Mouse (Mus musculus) liver, embryonic 14.5 days (tissue): ENCODE results near the gene Uba52. TPM values are rescaled to one million over a fixed set of nuclear protein-coding genes. Genes with fewer than 3 reads are reported as not detected.
A peak's percentile ranks its signal among the peaks of the same experiment; 100 is the strongest.
"Not testable (repeated sequence)": the region's sequence is repeated elsewhere in the genome, so short reads cannot be mapped to it uniquely, and the experiment has no call there.

Source experiments
- ATAC-seq: fragments of 200-750 bp; cut with Nextera tagmentation; 2 replicates; pipeline ENCODE4 v1.8.0; 2017; ENCODE audit warnings: moderate number of reproducible peaks, mild to moderate bottlenecking, moderate library complexity; ENCODE audit not compliant: insufficient read depth
- DNase-seq, 3 experiments: peaks; one replicate each; pipeline ENCODE4 v3.0.0-alpha.2; 2012 to 2013; ENCODE audit warnings: low read depth in 3 of 3, low spot score in 3 of 3
- H3K27ac ChIP-seq: fragments of 300-500 bp; sonication (generic); 2 replicates; pipeline ENCODE4 v1.5.1; 2014; ENCODE audit warnings: moderate library complexity, mild to moderate bottlenecking, control low read depth, inconsistent platforms
- H3K27me3 ChIP-seq: fragments of 300-500 bp; sonication (generic); 2 replicates; pipeline ENCODE4 v1.6.1; 2014; ENCODE audit warnings: mild to moderate bottlenecking, low read length, moderate library complexity; ENCODE audit not compliant: control insufficient read depth, insufficient read depth
- H3K36me3 ChIP-seq: fragments of 300-500 bp; sonication (generic); replicated peaks from 2 replicates; pipeline ENCODE4 v1.6.1; 2014; ENCODE audit warnings: low read depth; ENCODE audit not compliant: control insufficient read depth, insufficient read depth
- H3K4me1 ChIP-seq, 2 experiments: fragments of 200-500 bp in 1 of 2; fragments of 300-500 bp in 1 of 2; sonication (generic) in 1 of 2; replicated peaks; 2 replicates each; pipeline ENCODE4 v1.6.1; 2012 to 2014; ENCODE audit warnings: antibody characterized with exemption in 1 of 2, inconsistent platforms in 1 of 2, low read length in 1 of 2; ENCODE audit not compliant: control insufficient read depth in 2 of 2, insufficient read depth in 2 of 2
- H3K4me2 ChIP-seq: fragments of 300-500 bp; sonication (generic); 2 replicates; pipeline ENCODE4 v1.6.1; 2014; ENCODE audit warnings: low read depth, mild to moderate bottlenecking, control low read depth, moderate library complexity
- H3K4me3 ChIP-seq, 2 experiments: fragments of 200-500 bp in 1 of 2; fragments of 300-500 bp in 1 of 2; sonication (generic) in 1 of 2; 2 replicates each; pipeline ENCODE4 v1.5.1; 2012 to 2014; ENCODE audit warnings: low read depth in 2 of 2, low read length in 2 of 2, mild to moderate bottlenecking in 2 of 2, control low read depth in 1 of 2, inconsistent platforms in 1 of 2, moderate library complexity in 1 of 2; ENCODE audit not compliant: insufficient read depth in 1 of 2
- H3K9ac ChIP-seq: fragments of 300-500 bp; sonication (generic); replicated peaks from 2 replicates; pipeline ENCODE4 v1.6.1; 2014; ENCODE audit warnings: mild to moderate bottlenecking, control low read depth, moderate library complexity
- H3K9me3 ChIP-seq: fragments of 300-500 bp; sonication (generic); 2 replicates; pipeline ENCODE4 v1.6.1; 2016; ENCODE audit warnings: low read length, mixed read lengths; ENCODE audit not compliant: control insufficient read depth
- CTCF ChIP-seq: IDR thresholded peaks from 2 replicates; pipeline ENCODE4 v1.5.1; 2016; ENCODE audit warnings: antibody characterized with exemption, low read depth, control low read depth
- EP300 ChIP-seq: IDR thresholded peaks from 2 replicates; pipeline ENCODE4 v1.6.1; 2016; ENCODE audit warnings: antibody characterized with exemption, low read depth
- WGBS: fragments of 180-500 bp; shearing (Covaris S2); extraction: QIAGEN DNeasy Blood & Tissue Kit; methylation state at CpG from one replicate; pipeline ENCODE4 v1.1.7; 2014; ENCODE audit not compliant: insufficient replicate concordance; 5-methylcytosine and 5-hydroxymethylcytosine counted together
- polyA plus RNA-seq, 2 experiments: library from polyadenylated mRNA; depleted of rRNA in 1 of 2; stranded (reverse) in 1 of 2; unstranded in 1 of 2; fragments of >200 nt; fragmentation: Nextera tagmentation in 1 of 2; extraction: Ambion mirVana in 1 of 2; gene quantifications; 2 replicates each; pipeline versions ENCODE4 v1.2.1 to v1.2.3; 2012 to 2014

Gene Uba52
- polyA plus RNA-seq, 2 experiments: 773 to 870 TPM

DNA sequence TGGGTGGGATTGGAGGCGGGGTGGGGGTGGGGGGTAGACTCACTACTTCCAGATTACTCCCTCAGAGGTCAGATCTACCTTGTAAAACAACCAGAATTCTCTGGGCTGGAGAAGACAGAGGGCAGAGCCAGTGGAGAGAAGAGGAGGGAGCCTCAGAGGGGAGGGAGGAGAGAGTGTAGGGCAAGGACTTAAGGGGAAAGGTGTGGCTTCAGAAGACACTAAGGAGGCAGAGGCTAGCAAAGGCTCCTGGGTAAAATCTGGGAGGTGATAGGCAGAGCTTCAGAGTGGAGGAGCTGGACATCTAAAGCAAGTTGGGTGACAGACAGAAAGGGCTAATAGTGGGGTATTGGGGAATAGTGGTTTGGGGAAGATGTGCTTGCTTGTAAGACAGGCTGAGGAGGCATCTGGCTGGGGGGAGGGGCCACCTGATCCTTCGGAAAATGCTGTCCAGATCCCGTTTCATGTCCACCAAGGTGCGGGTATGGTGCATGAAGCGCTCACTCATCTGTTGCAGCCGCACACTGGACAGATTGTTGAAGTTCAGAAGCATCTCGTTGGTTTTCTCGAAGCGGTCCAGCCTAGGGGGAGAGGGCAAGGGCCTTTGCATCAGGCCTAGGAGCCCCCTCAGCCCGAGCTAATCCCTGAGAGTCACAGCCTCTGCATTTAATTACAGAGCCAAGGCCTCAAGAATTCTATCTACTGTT lies 7.5 kb upstream of the Uba52 start:
- Histone ChIP-seq H3K4me3 (no peak overlapping the region), H3K9ac (no peak overlapping the region), H3K4me2 (no peak overlapping the region), H3K27ac (no peak overlapping the region), H3K4me1 (peaks cover 0 to 11% of the 10 kb centered on the region in 2 experiments; a peak in 2 of 4 replicates), H3K9me3 (no peaks in the 10 kb centered on the region), H3K27me3 (no peaks in the 10 kb centered on the region), H3K36me3 (peaks cover 19% of the 10 kb centered on the region)
- WGBS: 77% methylated on average over 10 of the region's 10 CpGs
- TF ChIP-seq CTCF (no peak), EP300 (no peak)
- DNase-seq (no peak), ATAC-seq (no peak)

DNA sequence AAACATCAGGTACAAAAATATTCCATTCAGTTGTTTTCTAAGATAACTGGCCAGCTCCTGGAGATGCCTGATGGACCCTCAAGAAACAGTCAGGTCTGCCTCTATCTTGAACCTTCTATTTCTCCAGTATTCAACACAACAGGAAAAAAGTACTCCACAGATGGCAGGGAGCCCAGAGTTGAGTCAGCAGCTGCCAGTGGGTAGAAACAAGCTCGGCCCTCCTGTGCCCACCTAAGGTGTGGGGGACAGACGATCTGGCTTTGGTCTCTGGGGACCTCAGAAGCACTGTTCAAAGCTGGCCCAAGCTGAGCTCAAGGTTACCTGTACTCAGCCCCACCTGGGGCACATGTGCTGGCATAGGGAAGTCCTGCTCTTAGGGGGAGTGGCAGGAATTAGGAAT lies 2.8 kb upstream of the Uba52 start:
- Histone ChIP-seq H3K27ac (no peak overlapping the region), H3K4me2 (no peak overlapping the region), H3K36me3 (peaks cover 30% of the 10 kb centered on the region), H3K4me1 (peaks cover 22 to 26% of the 10 kb centered on the region in 2 experiments), H3K27me3 (no peaks in the 10 kb centered on the region), H3K9me3 (no peaks in the 10 kb centered on the region), H3K9ac (no peak overlapping the region), H3K4me3 (no peak overlapping the region)
- WGBS: 68% methylated on average over 2 of the region's 2 CpGs
- no peak for DNase-seq
- ATAC-seq: no peak
- no peak for TF ChIP-seq EP300
- TF ChIP-seq CTCF: no peak

DNA sequence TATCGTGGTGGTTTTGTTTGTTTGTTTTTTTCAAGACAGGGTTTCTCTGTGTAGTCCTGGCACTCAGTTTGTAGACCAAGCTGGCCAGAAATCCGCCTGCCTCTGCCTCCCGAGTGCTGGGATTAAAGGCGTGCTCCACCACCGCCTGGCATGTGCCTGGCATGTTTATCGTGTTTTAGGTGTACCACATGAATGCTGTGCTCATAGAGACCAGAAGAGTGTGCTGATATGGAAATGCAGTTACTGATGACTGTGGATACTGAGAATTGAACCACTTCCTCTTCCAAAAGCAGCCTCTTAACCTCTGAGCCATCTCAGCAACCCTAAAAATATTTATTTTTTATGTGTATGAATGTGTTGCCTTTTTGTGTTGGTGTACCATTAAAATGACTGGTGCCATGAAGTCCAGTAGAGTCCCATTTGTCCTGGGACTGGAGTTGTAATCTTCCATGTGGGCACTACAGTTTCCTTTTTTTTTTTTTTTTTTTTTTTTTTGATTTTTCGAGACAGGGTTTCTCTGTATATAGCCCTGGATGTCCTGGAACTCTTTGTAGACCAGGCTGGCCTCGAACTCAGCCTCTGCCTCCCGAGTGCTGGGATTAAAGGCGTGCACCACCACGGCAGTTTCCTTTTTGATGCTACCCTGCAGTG lies 1.8 kb upstream of the Uba52 start:
- Histone ChIP-seq H3K9ac (no peak overlapping the region), H3K36me3 (peaks cover 39% of the 10 kb centered on the region), H3K4me2 (peak overlapping the region; percentile 92), H3K27ac (peak overlapping the region; percentile 91), H3K4me3 (peak overlapping the region in 1 of 2 experiments; percentile 64; a peak in 2 of 4 replicates), H3K9me3 (no peaks in the 10 kb centered on the region), H3K27me3 (no peaks in the 10 kb centered on the region), H3K4me1 (peaks cover 22 to 24% of the 10 kb centered on the region in 2 experiments)
- DNase-seq (no peak), ATAC-seq (no peak)
- 59% methylated on average over 11 of the region's 11 CpGs for WGBS
- TF ChIP-seq EP300 (peak; percentile 45; the same call in 1 of the 2 replicates), CTCF (no peak)

DNA sequence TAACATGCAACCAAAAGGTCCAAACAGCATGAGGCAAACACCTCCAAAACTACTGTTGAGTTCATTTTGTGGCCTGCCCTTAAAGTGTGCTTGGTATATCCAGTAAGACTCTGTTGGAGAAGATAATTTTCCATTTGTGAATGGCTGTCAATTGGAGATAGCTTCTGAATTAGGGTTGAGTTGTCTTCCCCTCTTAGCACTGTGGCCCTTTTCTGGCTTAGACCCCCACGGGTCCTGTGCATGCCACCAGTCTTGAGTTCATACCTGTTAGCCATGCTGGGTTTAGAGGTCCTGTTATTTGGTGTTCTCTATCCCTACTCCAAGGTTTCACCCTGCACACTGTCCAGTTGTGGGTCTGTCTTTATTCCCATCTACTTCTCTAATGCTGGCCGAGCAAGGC lies 1.2 kb upstream of the Uba52 start:
- peaks cover 43% of the 10 kb centered on the region for H3K36me3 ChIP-seq
- no peaks in the 10 kb centered on the region for H3K9me3 ChIP-seq
- WGBS: 68% methylated on average over 2 of the region's 2 CpGs
- peaks cover 22 to 26% of the 10 kb centered on the region in 2 experiments for H3K4me1 ChIP-seq
- peak overlapping the region in 1 of 2 experiments; percentile 64; a peak in 2 of 4 replicates for H3K4me3 ChIP-seq
- TF ChIP-seq CTCF (no peak), EP300 (no peak)
- ATAC-seq (no peak), DNase-seq (no peak)
- no peaks in the 10 kb centered on the region for H3K27me3 ChIP-seq
- peak overlapping the region; percentile 92 for H3K4me2 ChIP-seq
- peak overlapping the region; percentile 96 for H3K9ac ChIP-seq
- H3K27ac ChIP-seq: peak overlapping the region; percentile 91

DNA sequence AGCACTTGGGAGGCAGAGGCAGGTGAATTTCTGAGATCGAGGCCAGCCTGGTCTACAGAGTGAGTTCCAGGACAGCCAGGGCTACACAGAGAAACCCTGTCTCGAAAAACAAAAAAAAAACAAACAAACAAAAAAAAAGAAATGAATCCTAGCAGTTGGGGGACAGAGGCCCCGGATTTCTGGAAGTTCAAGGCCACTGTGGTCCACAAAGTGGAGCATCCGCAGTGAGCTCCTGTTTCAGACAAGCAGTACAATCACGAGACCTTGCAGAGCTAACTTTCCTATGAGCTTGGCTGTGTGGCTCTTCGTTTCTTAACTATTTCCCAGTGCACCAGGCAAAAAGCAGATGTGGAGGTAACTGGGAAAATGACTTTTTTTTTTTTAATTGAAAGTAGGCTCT lies 573 bp upstream of the Uba52 start:
- H3K9me3 ChIP-seq, DNase-seq, ATAC-seq, H3K27me3 ChIP-seq: not testable (repeated sequence)
- Histone ChIP-seq H3K36me3 (peaks cover 38% of the 10 kb centered on the region), H3K9ac (peak overlapping the region; percentile 96), H3K4me2 (peak overlapping the region; percentile 92), H3K4me3 (peak overlapping the region; percentile 64 to 90), H3K4me1 (peaks cover 22 to 27% of the 10 kb centered on the region in 2 experiments), H3K27ac (peak overlapping the region; percentile 91)
- 31% methylated on average over 6 of the region's 6 CpGs for whole genome bisulfite sequencing
